Mouse (Mus musculus): ENCODE measurements at regions not wholly inside any gene's neighbourhood (a gene's known extent, or its start where the extent isn't known, plus 50 kb on each side); places are given as distances from the start of the nearest gene placed in this dataset.

GRCm38 (mm10) chr8:126644179-126644578 lies 50.4 kb upstream of the Irf2bp2 start:
- TF ChIP-seq CTCF (IDR thresholded peaks at IDR 0.05) (no peak), EP300 (IDR thresholded peaks at IDR 0.05) (no peak)
